Mouse (Mus musculus): ENCODE measurements around the gene Mbtd1.

Mbtd1 gene

DNA sequence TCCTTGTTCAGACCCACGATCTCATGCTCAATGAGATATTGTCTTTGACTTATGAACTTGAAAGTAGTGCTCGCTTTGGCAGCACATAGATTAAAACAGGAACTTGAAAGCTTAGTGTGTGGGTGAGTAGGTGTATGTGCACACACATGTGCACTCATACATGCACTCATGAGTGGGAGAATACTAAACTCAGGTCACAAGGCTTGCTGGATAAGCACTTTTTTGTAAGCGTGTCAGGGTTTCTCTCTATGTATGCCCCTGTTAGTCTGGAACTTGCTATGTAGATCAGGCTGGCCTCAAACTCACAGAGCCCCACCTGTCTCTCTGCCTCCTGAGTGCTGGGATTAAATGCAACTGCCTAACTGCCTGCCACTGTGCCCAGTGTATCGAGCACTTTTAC lies 101.4 kb downstream of the Mbtd1 start:
- DNase-seq (ENCODE audit: low read depth, low spot score): no peak

DNA sequence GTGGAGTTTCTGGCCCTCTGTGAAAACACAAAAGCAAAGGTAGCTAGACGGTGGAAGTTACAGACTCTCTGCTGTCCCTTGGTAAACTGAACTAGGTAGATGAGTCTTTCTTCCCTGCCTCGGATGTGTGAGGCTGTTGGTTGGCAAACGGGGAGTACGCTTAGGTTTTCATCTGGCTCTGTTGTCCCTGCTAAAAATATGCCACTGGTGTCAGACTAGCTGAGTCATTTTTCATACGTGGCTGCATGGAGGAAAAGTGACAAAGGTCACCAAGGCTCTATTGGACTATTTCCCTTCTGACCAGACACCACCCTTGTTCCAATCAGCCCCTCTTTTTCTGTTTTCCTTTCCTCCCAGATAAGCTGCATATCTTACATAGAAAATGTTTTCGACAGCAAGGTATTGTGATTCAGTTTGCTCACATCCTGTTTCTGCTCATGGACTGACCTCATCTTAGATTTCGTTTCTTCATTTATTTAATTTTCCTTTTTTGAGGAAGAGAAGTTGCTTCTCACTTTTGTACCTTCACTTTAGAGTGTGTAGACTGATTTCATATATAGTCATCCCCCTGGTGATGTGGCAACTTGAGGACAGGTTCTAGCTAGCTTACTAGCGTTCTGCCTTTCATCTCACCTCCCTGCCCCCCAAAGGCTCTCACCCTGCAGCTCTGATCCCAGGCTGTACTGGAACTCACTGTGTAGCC lies 102.1 kb downstream of the Mbtd1 start:
- no peak for DNase-seq (ENCODE audit: low read depth, low spot score)

DNA sequence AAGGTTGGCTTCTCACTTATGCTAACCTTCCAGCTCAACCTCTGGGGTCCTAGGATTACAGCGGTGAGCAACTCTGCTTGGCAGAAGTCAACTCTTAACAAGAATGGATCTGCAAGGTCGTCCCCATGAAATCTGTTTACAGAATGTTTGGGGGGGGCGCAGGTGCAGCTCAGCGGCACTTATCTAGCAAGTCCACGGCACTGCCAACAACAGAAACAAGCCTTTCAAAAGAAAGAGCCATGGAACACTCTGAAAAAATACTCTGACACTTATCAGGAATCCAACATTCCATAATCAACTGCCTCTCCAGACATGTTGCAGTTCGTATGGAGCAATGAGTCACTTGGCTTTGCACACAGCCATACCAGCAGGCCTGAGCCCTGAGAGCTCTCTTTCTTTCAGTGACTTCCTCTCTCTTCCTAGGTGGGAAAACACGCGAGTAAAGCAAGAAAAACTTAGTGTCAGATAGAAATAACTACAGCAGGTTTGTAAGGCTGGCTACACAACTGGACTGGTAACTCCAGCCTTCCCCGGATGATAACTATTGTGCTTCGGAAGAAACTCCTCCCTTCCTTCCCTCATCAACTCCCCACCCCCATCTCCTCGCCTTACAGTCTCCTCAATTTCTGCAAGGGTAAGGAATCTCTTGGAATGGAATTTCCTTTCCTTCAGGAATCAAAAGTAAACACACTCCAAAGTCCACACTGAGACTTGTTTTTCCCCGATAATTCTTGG lies 102.8 kb downstream of the Mbtd1 start:
- DNase-seq (ENCODE audit: low read depth, low spot score): no peak

DNA sequence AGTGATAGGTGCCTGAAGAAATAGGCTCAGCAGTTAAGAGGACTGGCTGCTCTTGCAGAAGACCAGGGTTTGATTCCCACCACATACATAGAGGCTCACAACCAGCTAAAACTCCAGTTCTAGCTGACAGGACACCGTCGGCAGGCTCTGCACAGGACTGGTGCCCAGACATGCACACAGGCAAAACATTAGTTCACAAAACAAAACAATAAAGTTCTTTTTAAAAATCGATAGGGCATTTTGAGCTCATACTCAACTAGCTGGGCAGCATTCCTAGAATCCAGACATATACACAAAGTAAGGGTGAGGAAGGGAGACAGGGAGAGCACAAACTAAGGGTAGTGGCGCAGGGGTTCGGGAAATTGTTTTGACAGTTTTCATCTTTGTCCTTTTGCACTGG lies 108.9 kb downstream of the Mbtd1 start:
- no peak for DNase-seq (ENCODE audit: low read depth, low spot score)

DNA sequence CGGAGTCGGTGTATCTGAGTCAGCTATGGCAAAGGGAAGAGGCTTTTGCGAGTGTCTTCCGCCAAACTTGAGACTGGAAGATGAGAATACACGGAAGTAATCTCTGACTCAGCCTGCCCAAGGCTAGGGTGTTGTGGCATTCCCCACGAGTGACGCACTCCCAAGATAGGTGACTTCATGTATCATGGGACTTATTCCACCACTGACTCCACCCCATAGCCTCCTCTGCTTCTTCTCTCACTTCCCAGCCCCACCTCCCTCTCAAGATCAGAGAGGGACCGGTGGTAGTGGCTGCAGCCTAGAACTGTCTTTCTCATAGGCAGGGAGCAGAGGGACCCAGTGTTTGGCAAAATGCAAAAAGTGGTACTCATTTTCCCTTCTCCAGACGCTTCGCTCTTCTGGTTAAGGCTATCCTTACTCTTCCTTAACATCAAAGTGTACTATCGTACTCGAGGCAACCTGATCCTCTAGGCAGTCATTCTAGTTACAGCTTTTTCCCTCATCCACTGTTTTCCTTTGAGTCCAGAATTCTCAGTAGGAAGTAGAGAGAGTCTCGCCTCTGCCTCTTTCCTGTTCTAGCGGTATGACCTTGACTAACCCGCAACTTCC lies 109.6 kb downstream of the Mbtd1 start:
- DNase-seq (ENCODE audit: low read depth, low spot score): peak; percentile 22

DNA sequence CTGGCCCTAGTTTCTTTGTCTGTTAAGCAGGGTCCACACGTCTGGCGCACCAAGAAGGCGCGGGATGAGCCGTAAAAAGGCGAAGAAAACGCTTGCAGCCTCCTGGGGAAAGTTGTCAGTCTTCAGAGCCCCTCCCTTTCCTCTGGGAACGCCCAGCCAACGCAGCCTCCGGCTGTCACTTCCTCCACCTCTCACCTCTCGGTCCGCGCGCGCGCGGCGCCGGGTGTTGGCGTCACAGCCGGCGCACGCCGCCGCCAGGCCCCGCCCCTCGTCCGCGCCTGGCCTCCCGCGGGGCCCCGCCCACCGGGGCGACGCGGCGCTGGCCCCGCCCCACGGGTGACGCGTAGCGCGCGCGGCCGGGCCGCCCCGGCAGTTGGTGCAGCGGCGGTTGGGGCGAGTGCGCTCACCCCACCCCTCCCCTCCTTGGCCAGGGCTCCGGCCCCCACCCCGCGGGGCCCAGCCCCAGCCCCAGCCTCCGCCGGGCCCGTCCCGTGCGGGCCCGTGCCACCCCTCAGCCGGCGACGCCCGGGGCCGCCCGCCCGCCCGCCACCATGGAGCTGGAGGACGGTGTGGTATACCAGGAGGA lies 110.2 kb downstream of the Mbtd1 start, which contains the start of gene Spag9:
Spag9 (plus strand) TSS at position 372 of the 586 bp plus-strand sequence.
- peak; percentile 92 for DNase-seq (ENCODE audit: low read depth, low spot score)

All from embryo, embryonic 11.5 days (tissue).